Mouse (Mus musculus): ENCODE measurements around the gene Akr1b7. TPM values are rescaled to one million over a fixed set of nuclear protein-coding genes. Genes with fewer than 3 reads are reported as not detected.

The Akr1b7 gene
- polyA plus RNA-seq, 1 experiment: 0.10 TPM

GRCm38 (mm10) chr6:34419071-34419470 is 6.9 kb downstream of the Akr1b7 start:
- DNase-seq (ENCODE audit: extremely low spot score in 1 of 2, low spot score in 1 of 2): no peak

- DNase-seq (ENCODE audit: extremely low spot score in 1 of 2, low spot score in 1 of 2): no peak
These were observed 26.9 kb downstream of the Akr1b7 start for GRCm38 (mm10) chr6:34439006-34439405.

GRCm38 (mm10) chr6:34441556-34442257 is 29.6 kb downstream of the Akr1b7 start:
- DNase-seq (ENCODE audit: extremely low spot score in 1 of 2, low spot score in 1 of 2): peak in 1 of 2 experiments; percentile 16

GRCm38 (mm10) chr6:34443791-34444190 is 31.7 kb downstream of the Akr1b7 start:
- peak in 1 of 2 experiments; percentile 9 for DNase-seq (ENCODE audit: extremely low spot score in 1 of 2, low spot score in 1 of 2)

GRCm38 (mm10) chr6:34447961-34448360 is 35.8 kb downstream of the Akr1b7 start:
- peak; percentile 52 to 90 for DNase-seq (ENCODE audit: extremely low spot score in 1 of 2, low spot score in 1 of 2)

GRCm38 (mm10) chr6:34448696-34449095 is 36.6 kb downstream of the Akr1b7 start:
- DNase-seq (ENCODE audit: extremely low spot score in 1 of 2, low spot score in 1 of 2): no peak

GRCm38 (mm10) chr6:34452963-34453770 is 41.0 kb downstream of the Akr1b7 start:
- no peak for DNase-seq (ENCODE audit: extremely low spot score in 1 of 2, low spot score in 1 of 2)

GRCm38 (mm10) chr6:34459456-34459855 is 47.3 kb downstream of the Akr1b7 start:
- no peak for DNase-seq (ENCODE audit: extremely low spot score in 1 of 2, low spot score in 1 of 2)

- no peak for DNase-seq (ENCODE audit: extremely low spot score in 1 of 2, low spot score in 1 of 2)
These were observed 48.5 kb downstream of the Akr1b7 start for GRCm38 (mm10) chr6:34460651-34461050.

GRCm38 (mm10) chr6:34463582-34463981 is 51.4 kb downstream of the Akr1b7 start:
- no peak for DNase-seq (ENCODE audit: extremely low spot score in 1 of 2, low spot score in 1 of 2)

- no peak for DNase-seq (ENCODE audit: extremely low spot score in 1 of 2, low spot score in 1 of 2)
These were observed 59.4 kb downstream of the Akr1b7 start for GRCm38 (mm10) chr6:34471434-34472110.

Other genes with a start within 250 kb of the Akr1b7 start
- 47.1 and 52.6 TPM in 2 replicates for gene Slc35b4, start 235.2 kb upstream of the Akr1b7 start, polyA plus RNA-seq (2012; rRNA removed)
- 72.4 and 73.9 TPM in 2 replicates for gene Akr1b3, start 94.9 kb upstream of the Akr1b7 start, polyA plus RNA-seq (2012; rRNA removed)
- gene Akr1b8, start 58.2 kb upstream of the Akr1b7 start, polyA plus RNA-seq (2012; rRNA removed): 1.00 and 1.5 TPM in 2 replicates
- 32.4 and 34.0 TPM in 2 replicates for gene Akr1b10, start 28.1 kb upstream of the Akr1b7 start, polyA plus RNA-seq (2012; rRNA removed)
- gene Bpgm, start 63.9 kb downstream of the Akr1b7 start, polyA plus RNA-seq (2012; rRNA removed): 75.5 and 82.1 TPM in 2 replicates
- 21.9 and 31.0 TPM in 2 replicates for gene Cald1, start 186.2 kb downstream of the Akr1b7 start, polyA plus RNA-seq (2012; rRNA removed)